Mouse (Mus musculus): ENCODE measurements at regions not wholly inside any gene's neighbourhood (a gene's known extent, or its start where the extent isn't known, plus 50 kb on each side); places are given as distances from the start of the nearest gene placed in this dataset.
A peak's percentile ranks its signal among the peaks of the same experiment; 100 is the strongest.
"Not testable (repeated sequence)": the region's sequence is repeated elsewhere in the genome, so short reads cannot be mapped to it uniquely, and the experiment has no call there.

GRCm38 (mm10) chr8:100206557-100207349, 790.5 kb upstream of the Cdh8 start:
- no peak for DNase-seq (ENCODE audit: low read depth, low spot score)

GRCm38 (mm10) chr8:100193228-100193627, 777.0 kb upstream of the Cdh8 start:
- no peak for DNase-seq (ENCODE audit: low read depth, low spot score)

- DNase-seq (ENCODE audit: low read depth, low spot score): no peak
Measured at GRCm38 (mm10) chr8:100190698-100191097, 774.4 kb upstream of the Cdh8 start.

GRCm38 (mm10) chr8:100187976-100188375, 771.7 kb upstream of the Cdh8 start:
- no peak for DNase-seq (ENCODE audit: low read depth, low spot score)

GRCm38 (mm10) chr8:100176502-100176901, 760.2 kb upstream of the Cdh8 start:
- DNase-seq (ENCODE audit: low read depth, low spot score): no peak

- DNase-seq (ENCODE audit: low read depth, low spot score): no peak
Measured at GRCm38 (mm10) chr8:100145411-100145810, 729.1 kb upstream of the Cdh8 start.

- no peak for DNase-seq (ENCODE audit: low read depth, low spot score)
Measured at GRCm38 (mm10) chr8:100144124-100144680, 727.9 kb upstream of the Cdh8 start.

GRCm38 (mm10) chr8:100104412-100105365, 688.4 kb upstream of the Cdh8 start:
- DNase-seq (ENCODE audit: low read depth, low spot score): peak; percentile 78

GRCm38 (mm10) chr8:100101957-100102356, 685.7 kb upstream of the Cdh8 start:
- no peak for DNase-seq (ENCODE audit: low read depth, low spot score)

GRCm38 (mm10) chr8:100072059-100072729, 655.9 kb upstream of the Cdh8 start:
- no peak for DNase-seq (ENCODE audit: low read depth, low spot score)

GRCm38 (mm10) chr8:100069761-100070160, 653.5 kb upstream of the Cdh8 start:
- no peak for DNase-seq (ENCODE audit: low read depth, low spot score)

GRCm38 (mm10) chr8:100038931-100039330, 622.7 kb upstream of the Cdh8 start:
- DNase-seq (ENCODE audit: low read depth, low spot score): no peak

GRCm38 (mm10) chr8:100034474-100034873, 618.2 kb upstream of the Cdh8 start:
- no peak for DNase-seq (ENCODE audit: low read depth, low spot score)

GRCm38 (mm10) chr8:100030358-100030757, 614.1 kb upstream of the Cdh8 start:
- DNase-seq (ENCODE audit: low read depth, low spot score): not testable (repeated sequence)

GRCm38 (mm10) chr8:100015638-100016037, 599.4 kb upstream of the Cdh8 start:
- DNase-seq (ENCODE audit: low read depth, low spot score): no peak

- no peak for DNase-seq (ENCODE audit: low read depth, low spot score)
Measured at GRCm38 (mm10) chr8:99999554-99999953, 583.3 kb upstream of the Cdh8 start.

- no peak for DNase-seq (ENCODE audit: low read depth, low spot score)
Measured at GRCm38 (mm10) chr8:99983696-99984095, 567.4 kb upstream of the Cdh8 start.

- no peak for DNase-seq (ENCODE audit: low read depth, low spot score)
Measured at GRCm38 (mm10) chr8:99954697-99955096, 538.4 kb upstream of the Cdh8 start.

GRCm38 (mm10) chr8:99953876-99954275, 537.6 kb upstream of the Cdh8 start:
- DNase-seq (ENCODE audit: low read depth, low spot score): no peak

GRCm38 (mm10) chr8:99933159-99933558, 516.9 kb upstream of the Cdh8 start:
- no peak for DNase-seq (ENCODE audit: low read depth, low spot score)

Measured in ZHBTc4 (cell line).